Mouse (Mus musculus) cerebellum, postnatal 4 days (tissue): ENCODE results near the gene Yod1.

Source experiments
- DNase-seq, 2 experiments: peaks; one replicate each; pipeline ENCODE4 v3.0.0; 2022; ENCODE audit warnings: low spot score in 2 of 2, mixed read lengths in 1 of 2

Gene Yod1

DNA sequence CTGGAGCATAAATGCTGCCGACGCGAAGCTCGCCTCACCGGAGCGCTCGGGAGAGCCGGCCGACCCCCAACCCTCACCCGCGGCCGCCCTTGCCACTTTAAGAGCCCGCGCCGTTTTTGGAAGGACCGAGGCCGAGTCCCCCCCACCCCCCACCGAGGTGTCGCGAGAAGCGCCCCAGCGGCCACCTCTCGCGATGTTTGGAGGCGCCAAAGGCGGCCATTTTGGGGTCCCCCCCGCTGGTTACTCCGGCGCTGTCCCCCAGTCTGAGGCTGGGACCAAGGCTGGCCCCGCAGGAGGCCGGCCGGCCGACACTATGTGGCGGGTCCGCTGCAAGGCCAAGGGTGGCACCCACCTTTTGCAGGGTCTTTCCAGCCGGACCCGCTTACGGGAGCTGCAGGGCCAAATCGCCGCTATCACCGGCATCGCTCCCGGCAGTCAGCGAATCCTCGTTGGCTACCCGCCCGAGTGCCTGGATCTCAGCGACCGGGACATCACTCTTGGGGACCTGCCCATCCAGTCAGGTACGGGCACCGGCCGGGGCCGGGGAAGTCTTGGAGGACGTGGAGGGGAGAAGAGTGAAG, at the start of gene Yod1:
Gene Yod1, plus strand, starts transcription at position 37 of the 581 bp plus-strand sequence.
- DNase-seq: peak; percentile 86 to 96

DNA sequence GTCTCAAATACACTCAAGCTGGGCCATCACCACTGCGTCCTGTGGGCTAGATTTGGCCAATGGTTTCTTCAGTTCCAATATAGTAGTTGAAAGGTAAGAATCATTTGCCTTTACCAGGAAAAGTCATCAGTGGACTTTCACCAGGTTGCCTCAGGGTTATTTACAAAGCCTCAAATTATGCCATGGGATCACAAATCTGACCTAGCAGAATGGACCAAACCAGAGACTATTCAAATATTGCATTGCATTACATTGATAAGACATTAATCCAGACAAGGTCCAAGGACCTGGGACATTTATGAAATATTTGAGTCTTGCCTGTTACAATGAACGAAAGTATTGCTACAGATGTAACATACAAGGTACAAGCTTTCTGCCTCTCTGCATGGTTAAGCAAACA, 38.6 kb upstream of the Yod1 start:
- DNase-seq: no peak

DNA sequence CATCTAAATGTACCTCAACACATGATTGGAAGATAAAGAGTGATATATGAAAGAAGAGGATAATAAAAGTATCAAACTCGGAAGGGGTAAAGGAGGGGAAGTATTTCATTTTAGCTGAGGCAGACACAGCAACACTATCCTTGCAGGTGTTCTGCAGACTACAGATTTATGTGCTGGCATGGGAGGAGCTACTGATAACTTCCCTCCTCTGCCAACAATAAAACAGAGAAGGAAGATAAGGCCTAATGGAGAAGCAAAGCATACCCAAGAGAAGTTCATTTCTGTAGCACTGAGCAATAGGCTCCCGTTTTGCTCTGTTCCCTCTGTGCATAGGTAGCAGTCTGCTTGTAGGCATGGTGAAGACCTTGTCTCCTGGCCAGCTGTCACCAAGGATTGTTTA, 36.1 kb upstream of the Yod1 start:
- no peak for DNase-seq

DNA sequence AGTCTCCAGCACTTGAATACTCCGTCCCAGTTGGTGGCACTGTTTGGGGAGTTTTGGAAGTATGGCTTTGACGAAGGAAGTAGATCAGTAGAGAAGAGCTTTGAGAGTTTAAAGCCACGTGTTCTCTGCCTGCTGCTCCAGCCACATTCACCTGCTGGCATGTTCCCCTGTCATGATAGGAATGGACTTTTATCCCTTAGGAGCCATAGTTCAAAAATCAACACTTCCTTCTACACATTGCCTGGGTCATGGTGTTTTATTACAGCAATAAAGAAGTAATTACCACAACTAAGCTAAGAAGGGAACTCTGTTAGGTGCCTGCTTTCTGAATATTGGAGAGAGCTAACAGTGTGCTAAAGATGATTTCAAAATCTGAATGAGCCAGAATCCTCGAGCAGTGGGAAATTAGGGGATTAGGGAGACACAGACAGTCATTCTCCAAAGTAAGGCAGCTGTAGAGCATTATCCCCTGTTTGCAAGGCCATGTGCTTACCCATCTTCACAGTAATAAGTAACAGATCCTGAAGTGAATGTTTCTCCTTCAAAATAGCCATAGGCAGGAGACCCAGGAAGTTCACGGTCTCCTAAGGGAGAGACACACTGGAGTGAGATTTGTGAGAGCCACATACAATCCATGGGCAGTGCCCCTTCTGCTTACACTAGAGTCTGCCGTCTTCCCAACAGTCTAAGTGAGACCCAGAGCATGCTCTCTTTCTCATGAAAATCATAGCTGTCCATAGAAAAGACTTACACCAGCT, 35.3 kb upstream of the Yod1 start:
- DNase-seq: no peak

DNA sequence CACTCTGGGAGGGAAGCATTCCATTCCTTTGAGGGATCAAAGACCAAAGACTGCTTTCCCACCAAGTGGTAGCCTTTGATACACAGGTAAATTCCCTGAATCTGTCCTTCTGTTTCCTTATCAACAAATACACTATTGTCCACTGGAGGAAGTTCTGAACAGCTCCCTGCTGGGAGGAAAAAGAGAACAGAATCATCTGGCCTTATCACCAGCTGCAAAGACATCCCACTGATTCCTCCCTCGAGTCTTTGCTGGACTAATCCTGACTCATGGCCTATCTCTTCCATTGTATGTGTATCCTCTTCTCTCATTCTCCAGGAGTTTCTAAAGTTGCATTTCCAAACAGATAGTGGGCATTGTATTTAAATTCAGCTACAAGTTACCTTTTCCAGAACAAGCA, 33.2 kb upstream of the Yod1 start:
- DNase-seq: no peak

DNA sequence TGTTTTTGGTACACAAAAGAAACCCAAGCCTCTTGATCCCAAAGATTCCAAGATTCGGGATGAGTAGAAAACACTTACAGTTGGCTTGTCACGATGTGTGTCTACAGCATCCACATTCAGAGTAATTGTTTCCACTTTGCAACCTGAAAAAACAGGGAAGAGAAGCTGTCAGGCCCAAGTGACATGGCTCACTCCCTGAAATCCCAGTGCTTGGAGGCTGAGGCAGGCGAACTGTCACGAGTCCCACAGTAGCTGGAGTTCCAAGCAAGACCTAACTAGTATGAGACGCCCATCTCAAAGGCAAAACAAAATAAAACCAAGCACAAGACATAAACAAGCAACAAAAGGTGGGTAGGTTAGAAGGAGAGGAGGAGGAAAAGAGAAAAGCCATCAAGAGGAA, 18.5 kb upstream of the Yod1 start:
- DNase-seq: no peak

DNA sequence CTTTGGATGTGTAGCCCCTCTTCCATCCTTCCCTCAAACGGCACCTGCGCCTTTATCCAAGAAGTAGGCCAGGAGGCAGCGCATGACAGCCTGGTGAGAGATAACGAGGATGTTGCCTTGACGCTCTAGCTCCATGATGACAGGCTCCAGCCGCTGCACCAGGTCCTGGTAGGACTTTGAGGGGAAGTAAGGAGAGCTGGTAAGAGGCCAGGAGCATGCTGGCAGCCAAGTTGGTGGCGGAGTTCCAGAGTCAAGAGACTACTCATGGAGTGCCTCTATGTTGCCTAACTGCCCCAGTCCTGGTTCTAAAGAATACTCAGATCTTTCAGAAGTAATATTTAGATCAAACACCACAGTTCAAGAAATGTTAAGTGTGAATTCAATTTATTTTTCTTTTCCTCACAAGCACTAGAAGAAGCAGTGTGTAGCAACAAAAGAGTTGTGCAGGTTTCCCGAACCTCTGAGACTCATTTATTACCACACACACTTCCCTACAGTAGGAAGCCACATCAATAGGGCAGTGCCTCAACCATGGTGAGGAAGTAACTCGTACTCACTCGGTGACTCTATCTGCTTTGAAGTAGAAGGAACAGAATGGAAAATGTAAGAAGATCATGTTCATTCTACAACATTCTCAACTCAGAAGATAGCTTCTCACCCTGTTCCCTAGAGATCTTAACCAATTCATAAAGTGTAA, 17.0 kb upstream of the Yod1 start:
- DNase-seq: peak in 1 of 2 experiments; percentile 26

DNA sequence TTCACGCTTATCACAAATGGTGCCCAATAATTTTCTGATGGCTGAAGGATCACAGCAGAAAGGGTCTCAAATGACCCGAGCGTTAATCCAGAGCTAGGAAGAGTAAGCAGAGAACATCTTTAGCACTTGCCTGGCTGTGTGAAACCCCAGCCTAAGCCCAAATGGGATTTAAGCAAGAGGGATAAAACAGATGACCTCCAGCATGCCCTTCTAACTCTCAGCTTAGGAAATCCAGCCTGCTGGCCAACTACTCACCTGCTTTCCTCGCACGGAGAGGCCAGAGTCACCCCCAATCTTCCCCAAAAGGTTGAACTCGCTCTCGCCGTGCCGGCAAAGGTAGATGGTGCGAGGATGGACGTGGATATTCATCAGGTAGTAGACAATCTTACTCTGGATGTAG, 15.2 kb upstream of the Yod1 start:
- DNase-seq: no peak

DNA sequence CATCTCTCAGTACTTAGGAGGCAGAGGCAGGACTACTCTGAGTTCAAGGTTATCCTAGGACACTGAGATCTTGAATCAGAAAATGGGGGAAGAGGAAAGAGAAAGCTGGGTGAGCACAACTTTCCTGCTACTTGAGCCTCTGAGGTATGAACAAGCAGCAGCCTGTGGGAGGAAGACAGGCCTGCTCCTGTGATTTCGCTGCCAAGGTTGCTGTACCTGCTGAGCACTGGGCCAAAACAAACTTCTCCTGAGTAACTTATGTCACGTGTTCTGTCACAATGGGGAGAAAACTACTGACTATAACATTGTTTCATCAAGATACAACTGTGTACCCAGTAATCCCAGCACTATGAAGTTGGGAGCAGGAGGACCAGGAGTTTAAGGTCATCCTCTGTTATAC, 13.5 kb upstream of the Yod1 start:
- DNase-seq: no peak

DNA sequence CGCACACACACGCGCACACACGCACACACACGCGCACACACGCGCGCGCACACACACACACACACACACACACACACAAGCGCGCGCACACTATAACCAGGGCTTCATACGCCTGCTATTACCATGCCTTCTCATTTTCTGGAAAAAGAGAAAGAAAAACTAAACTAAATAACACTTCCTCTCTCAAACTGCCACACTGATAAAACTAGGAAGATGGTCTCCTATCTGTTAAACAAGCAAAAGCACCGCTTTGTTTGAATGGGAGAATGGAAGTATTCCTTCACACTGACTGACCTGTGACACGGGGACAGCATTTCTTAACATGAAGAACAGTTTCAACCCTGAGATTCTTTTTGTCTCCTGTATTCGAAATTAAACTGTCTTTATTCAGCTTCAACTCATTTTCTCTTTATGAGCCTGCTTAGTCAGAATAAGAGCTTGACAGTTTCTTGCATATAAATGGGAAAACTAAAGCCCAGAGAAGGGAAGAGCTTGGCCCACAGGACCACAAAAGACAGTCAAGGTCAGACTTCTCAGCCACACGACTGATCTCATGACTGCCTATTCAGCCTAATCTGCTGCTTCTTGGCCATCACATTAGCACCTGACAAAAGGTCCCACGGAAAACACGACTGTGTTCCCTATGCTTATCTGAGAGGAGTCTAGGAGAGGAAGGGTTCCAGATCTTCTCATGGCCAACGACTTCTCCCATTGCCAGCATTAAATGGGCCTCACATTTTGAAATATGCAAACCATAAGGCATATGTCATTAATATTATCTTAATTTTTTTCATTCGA, 6.6 kb upstream of the Yod1 start:
- no peak for DNase-seq

DNA sequence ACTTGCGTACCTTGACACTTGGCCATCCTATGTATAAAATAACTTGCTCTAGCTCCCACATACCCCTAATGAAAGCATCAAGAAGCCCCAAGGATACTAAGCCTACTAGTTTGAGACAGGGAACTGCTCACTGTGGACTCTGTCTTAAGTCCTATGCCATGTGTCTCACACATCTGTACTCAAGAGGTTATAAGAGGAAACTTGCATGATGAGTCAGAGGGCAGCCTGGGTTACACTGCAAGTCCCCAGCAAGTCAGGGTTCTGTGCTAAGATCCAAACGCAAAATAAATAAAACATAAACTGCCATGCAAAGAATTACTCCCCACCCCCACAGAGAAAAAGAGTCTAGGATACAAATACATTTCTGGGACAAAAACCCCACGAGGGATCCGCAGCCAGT, 3.1 kb upstream of the Yod1 start:
- DNase-seq: no peak

DNA sequence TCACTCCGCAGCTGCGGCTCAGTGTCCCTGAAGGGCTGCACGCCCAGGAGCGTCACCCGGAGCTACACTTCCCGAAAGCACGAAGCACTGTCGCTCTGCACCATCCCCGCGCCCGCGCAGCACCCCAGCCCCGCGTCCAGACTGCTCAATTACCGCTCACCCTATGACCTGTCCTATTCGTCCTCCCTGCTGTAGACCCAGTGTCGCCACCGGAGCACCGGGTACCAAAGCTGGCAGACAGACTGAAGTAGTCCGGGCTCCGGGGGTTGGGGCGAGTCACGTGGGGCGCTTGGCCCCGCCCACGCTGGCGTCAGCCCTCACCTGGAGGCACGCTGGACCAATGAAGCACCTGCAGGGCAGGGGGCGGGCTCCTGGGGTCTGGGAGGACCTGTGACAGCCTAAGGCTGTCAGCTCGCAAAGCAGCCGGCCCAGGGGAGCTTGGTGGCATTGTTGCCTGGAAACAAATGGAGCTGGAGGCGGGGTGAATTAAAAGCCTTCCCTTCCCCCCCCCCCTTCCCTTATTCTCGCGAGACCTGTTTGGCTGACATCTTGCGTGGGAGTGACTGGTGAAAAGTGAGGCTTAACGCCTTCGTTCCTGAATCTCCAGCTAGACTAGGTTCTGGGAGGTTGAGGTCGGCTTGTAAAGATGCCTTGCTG, 1.4 kb upstream of the Yod1 start, which contains the start of gene Gm29427:
Gene Gm29427, minus strand, starts transcription at position 239 of the 657 bp plus-strand sequence.
- DNase-seq: peak; percentile 69 to 89

DNA sequence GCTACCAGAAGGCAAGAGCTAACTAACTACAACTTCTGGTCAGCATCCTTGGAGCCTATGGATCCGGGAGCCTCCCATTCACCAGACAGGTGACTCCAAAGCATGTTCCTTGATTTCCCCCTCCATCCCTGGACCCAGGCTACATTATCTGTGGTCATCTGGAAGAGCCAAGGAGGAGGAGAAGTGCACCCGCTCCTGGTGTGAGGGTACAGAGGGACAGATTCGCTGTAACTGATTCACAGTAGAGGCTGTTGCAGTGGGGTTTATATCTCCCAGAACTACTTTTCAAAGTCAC, 962 bp upstream of the Yod1 start:
- DNase-seq: no peak

DNA sequence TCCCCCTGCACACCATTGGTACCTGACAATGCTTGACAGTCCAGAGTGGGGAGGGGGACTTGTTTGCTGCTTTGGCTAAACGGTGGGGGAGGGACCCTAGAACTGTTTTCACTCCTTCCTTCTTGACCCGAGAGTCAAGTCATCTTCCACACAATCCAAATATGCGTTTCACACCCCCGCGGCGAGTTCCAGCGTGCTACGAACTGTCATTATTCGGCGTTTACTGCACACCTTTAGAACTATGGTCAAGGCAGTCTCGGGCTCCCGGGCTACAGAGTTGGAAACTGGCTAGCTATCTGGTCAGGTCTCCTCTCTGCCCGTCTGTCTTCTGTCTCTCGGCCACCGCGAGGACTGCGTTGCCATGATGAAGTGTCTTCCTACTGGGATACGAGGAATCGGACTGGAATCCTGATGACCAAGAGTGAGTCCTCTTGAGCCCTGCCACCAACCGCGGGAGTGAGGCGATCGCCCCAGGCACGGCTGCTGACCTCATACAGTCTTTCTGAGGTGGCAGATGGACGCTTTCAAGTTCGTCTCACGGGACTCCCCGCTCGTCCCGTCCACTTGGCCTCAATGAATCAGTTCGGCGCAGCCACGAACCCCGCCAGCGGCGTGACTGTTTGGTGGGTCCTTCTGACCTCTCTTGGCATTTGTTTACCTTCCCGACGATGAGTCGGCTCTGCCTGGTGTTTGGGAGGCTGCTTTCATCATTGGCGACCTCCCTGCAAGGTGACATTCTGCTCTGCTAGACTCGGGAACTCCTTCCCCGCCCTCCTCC, 425 bp upstream of the Yod1 start:
- DNase-seq: peak in 1 of 2 experiments; percentile 55

DNA sequence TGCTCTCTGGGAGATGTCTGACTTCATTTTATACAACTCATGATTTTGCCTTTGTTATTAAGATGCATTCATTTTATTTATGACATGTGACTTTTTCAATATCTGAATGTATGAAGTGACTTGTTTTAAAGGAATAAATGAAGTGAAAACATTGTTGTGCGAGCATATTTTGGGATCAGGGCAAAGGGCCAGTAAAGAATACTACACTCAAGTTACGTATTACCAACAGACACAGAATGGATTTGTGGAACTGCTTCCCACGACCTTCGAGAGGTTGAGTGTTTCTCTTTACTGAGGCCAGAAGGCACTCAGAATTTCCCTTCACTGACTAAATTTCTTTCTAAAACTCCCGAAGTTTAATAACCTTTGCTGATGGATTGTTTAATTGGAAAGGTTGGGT, 7.1 kb downstream of the Yod1 start:
- no peak for DNase-seq

DNA sequence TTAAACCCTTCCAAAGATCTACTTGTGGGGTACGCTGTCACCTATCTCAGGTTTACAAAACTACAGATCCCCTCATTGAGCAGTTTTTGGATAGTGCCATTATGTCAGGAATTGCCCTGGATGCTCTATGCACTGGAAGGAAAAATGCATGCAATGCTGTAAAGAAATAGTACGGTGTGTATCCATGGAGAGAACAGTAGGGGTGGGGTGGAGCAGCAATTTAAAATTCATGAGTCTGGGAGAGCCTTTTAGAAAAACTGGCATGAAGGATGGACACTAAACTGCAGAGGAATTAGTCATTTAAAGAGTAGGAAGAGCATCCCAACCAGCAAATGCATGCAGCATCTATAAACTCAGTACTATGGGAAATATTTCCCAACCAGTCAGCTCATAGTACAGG, 9.3 kb downstream of the Yod1 start:
- no peak for DNase-seq

DNA sequence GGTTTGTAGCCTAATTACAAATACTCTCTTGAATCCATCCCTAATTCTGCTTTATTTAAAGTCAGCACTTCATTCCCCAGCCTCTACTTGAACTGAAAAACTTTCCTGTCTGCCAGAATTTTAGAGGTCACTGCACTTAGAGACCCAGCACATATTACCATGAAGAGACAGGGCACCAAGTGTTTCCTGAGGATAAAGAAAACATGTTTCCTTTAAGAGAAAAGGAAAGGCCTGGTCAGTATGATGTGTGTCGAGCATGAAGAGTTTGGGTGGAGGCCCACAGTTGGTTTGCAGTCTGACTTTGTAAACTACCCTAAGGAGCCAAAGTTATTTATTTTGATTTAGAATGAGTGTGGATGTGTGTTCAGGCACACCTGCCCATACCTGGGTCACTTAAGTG, 10.9 kb downstream of the Yod1 start:
- no peak for DNase-seq

DNA sequence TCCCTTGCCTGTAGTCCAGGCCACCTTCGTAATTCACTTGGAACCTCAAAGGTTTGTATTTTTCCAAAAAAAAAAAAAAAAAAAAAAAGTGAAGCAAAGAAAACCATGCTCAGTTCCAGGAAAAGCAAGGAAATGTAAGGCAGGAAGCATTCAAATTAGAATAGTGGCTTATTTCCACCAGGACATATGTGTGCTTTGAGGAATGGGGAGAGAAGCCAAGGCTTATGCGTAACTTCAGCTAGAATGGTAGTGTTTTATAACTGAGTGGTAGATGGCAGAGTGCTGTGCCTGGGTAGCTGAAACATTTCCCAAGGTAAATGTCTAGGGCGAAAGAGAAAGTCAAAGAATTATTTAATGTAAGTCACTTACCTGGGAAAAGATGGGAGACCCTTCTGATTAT, 11.6 kb downstream of the Yod1 start:
- DNase-seq: no peak

DNA sequence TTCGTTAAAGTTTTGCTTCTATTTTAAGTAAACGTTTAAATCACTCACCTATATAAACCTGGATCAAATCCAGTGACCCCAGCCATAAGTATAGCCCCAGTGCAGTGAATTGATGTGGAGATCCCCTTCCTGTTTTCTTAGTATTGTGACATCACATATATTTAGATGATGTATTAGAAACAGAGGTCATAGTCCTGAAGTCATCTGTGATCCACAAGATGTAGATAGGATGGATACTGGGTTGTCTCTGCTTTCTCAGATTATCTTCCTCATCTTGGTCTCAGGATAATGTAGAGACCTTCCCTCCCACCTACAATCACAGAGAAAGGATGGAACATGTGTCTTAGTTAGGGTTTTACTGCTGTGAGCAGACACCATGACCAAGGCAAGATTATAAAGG, 12.0 kb downstream of the Yod1 start, which contains the start of gene Pfkfb2:
Gene Pfkfb2, minus strand, starts transcription at position 101 of the 400 bp plus-strand sequence.
- no peak for DNase-seq

DNA sequence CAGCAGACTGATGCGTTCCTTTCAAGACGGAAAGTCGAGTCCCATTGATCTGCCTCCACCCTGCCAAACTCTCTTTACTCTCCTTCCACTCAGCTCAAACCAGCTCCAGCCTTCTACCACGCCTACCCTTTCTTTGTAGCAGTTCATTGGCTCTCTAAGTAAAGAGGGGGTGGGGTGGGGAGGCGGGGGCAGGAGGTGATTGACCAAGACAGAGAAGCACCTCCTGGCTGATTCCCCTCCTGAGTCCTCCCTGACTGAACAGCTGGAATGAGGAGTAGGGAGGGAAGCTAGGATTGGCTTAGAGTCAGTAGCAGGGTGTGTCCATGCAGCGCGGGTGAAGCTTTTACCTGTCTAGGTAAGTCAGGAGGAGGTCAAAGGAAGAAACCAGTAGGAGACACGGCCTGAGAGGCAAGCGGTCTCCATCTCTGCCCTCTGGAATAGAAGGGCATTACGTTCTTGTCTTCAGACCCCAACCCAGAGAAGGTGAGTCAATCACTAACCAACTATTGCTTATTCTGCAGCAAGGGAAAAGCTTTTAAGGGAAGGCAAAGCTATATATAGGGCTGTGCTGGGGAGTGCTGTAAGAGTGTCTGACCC, 14.7 kb downstream of the Yod1 start, which contains the start of gene AA986860:
Gene AA986860, plus strand, starts transcription at position 236 of the 597 bp plus-strand sequence.
- no peak for DNase-seq
